Mouse (Mus musculus) lung, embryonic 16.5 days (tissue): ENCODE measurements around the gene Irf1. TPM values are rescaled to one million over a fixed set of nuclear protein-coding genes. Genes with fewer than 3 reads are reported as not detected.
A peak's percentile ranks its signal among the peaks of the same experiment; 100 is the strongest.

Source experiments
- ATAC-seq: fragments of 200-750 bp; cut with Nextera tagmentation; 2 replicates; pipeline ENCODE4 v1.8.0; 2017; ENCODE audit warnings: low read depth, mild to moderate bottlenecking, moderate library complexity
- H3K27ac ChIP-seq: fragments of 300-500 bp; sonication (generic); 2 replicates; pipeline ENCODE4 v1.5.1; 2014; ENCODE audit warnings: mild to moderate bottlenecking, control low read depth, low read length
- H3K27me3 ChIP-seq: fragments of 300-500 bp; sonication (generic); 2 replicates; pipeline ENCODE4 v1.6.1; 2014; ENCODE audit warnings: low read depth, low read length, mixed read lengths; ENCODE audit not compliant: control insufficient read depth, insufficient read depth
- H3K36me3 ChIP-seq: fragments of 300-500 bp; sonication (generic); 2 replicates; pipeline ENCODE4 v1.6.1; 2014; ENCODE audit warnings: low read length; ENCODE audit not compliant: control insufficient read depth, insufficient read depth
- H3K4me1 ChIP-seq: fragments of 300-500 bp; sonication (generic); replicated peaks from 2 replicates; pipeline ENCODE4 v1.6.1; 2014; ENCODE audit warnings: low read length, mixed read lengths; ENCODE audit not compliant: control insufficient read depth, insufficient read depth
- H3K4me2 ChIP-seq: fragments of 300-500 bp; sonication (generic); 2 replicates; pipeline ENCODE4 v1.6.1; 2014; ENCODE audit warnings: low read depth, low read length, control low read depth
- H3K4me3 ChIP-seq: fragments of 300-500 bp; sonication (generic); 2 replicates; pipeline ENCODE4 v1.5.1; 2014; ENCODE audit warnings: mild to moderate bottlenecking, low read length, control low read depth
- H3K9ac ChIP-seq: fragments of 300-500 bp; sonication (generic); 2 replicates; pipeline ENCODE4 v1.6.1; 2014; ENCODE audit warnings: low read length, control low read depth
- H3K9me3 ChIP-seq: fragments of 300-500 bp; sonication (generic); 2 replicates; pipeline ENCODE4 v1.6.1; 2016; ENCODE audit warnings: low read length; ENCODE audit not compliant: control insufficient read depth
- WGBS: fragments of 180-500 bp; shearing (Covaris S2); extraction: QIAGEN DNeasy Blood & Tissue Kit; methylation state at CpG from one replicate; pipeline ENCODE4 v1.1.7; 2014; 5-methylcytosine and 5-hydroxymethylcytosine counted together
- polyA plus RNA-seq: library from polyadenylated mRNA; unstranded; fragments of >200 nt; fragmentation: Nextera tagmentation; extraction: Ambion mirVana; gene quantifications from 2 replicates; pipeline ENCODE4 v1.2.1, GENCODE M21; 2015

The Irf1 gene
- 29.7 and 33.9 TPM in 2 replicates for polyA plus RNA-seq

DNA sequence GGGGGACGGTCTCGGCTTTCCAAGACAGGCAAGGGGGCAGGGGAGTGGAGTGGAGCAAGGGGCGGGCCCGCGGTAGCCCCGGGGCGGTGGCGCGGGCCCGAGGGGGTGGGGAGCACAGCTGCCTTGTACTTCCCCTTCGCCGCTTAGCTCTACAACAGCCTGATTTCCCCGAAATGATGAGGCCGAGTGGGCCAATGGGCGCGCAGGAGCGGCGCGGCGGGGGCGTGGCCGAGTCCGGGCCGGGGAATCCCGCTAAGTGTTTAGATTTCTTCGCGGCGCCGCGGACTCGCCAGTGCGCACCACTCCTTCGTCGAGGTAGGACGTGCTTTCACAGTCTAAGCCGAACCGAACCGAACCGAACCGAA is at the start of gene Irf1:
Gene Irf1, plus strand, starts transcription at position 255 of the 365 bp plus-strand sequence.
- peak within 1 kb of the TSS; percentile 61 for H3K4me2 ChIP-seq
- peak within 1 kb of the TSS; percentile 83 for H3K4me3 ChIP-seq
- peaks cover 2% of the 10 kb centered on the region; the same call in 1 of the 2 replicates for H3K36me3 ChIP-seq
- H3K4me1 ChIP-seq: peaks cover 14% of the 10 kb centered on the region
- peak within 1 kb of the TSS; percentile 88 for H3K27ac ChIP-seq
- ATAC-seq: peak; percentile 96
- H3K9ac ChIP-seq: peak within 1 kb of the TSS; percentile 86
- H3K9me3 ChIP-seq: no peaks in the 10 kb centered on the region
- WGBS: under 1% methylated on average over 39 of the region's 40 CpGs
- H3K27me3 ChIP-seq: no peaks in the 10 kb centered on the region

DNA sequence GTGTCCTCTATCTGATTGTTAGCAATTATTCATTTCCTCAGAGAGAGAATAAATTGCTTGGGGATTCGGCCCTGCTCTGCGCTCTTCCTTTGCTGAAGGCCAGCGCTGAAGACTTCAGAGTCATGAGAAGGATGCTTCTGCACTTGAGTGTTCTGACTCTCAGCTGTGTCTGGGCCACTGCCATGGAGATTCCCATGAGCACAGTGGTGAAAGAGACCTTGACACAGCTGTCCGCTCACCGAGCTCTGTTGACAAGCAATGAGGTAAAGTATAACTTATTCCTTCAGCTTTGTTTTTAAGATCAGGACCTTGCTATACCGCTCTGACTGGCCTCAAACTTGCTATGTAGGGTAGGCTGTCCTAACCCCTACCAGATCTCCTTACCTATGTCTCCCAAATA is 49.1 kb upstream of the Irf1 start, which contains the start of gene Il5:
Gene Il5, plus strand, starts transcription at position 80 of the 400 bp plus-strand sequence.
- no peak within 1 kb of the TSS for H3K4me3 ChIP-seq
- WGBS: 75% methylated on average over 6 of the region's 6 CpGs
- no peaks in the 10 kb centered on the region for H3K36me3 ChIP-seq
- no peaks in the 10 kb centered on the region for H3K27me3 ChIP-seq
- no peaks in the 10 kb centered on the region for H3K9me3 ChIP-seq
- ATAC-seq: no peak
- H3K9ac ChIP-seq: no peak within 1 kb of the TSS
- no peaks in the 10 kb centered on the region for H3K4me1 ChIP-seq
- no peak within 1 kb of the TSS for H3K27ac ChIP-seq
- H3K4me2 ChIP-seq: no peak within 1 kb of the TSS

- no peaks in the 10 kb centered on the region for H3K36me3 ChIP-seq
- ATAC-seq: no peak
- no peak overlapping the region for H3K9ac ChIP-seq
- 94% methylated on average over 7 of the region's 7 CpGs for WGBS
- H3K4me3 ChIP-seq: no peak overlapping the region
- no peaks in the 10 kb centered on the region for H3K9me3 ChIP-seq
- H3K27me3 ChIP-seq: no peaks in the 10 kb centered on the region
- H3K27ac ChIP-seq: no peak overlapping the region
- no peaks in the 10 kb centered on the region for H3K4me1 ChIP-seq
- no peak overlapping the region for H3K4me2 ChIP-seq
Measured at GRCm38 (mm10) chr11:53731457-53731856, 38.4 kb upstream of the Irf1 start.

- 82% methylated on average over 8 of the region's 8 CpGs for WGBS
- Histone ChIP-seq H3K9ac (no peak overlapping the region), H3K36me3 (no peaks in the 10 kb centered on the region), H3K27ac (no peak overlapping the region), H3K9me3 (no peaks in the 10 kb centered on the region), H3K27me3 (no peaks in the 10 kb centered on the region), H3K4me3 (no peak overlapping the region), H3K4me2 (no peak overlapping the region), H3K4me1 (no peaks in the 10 kb centered on the region)
- no peak for ATAC-seq
Measured at GRCm38 (mm10) chr11:53732244-53732643, 37.6 kb upstream of the Irf1 start.

DNA sequence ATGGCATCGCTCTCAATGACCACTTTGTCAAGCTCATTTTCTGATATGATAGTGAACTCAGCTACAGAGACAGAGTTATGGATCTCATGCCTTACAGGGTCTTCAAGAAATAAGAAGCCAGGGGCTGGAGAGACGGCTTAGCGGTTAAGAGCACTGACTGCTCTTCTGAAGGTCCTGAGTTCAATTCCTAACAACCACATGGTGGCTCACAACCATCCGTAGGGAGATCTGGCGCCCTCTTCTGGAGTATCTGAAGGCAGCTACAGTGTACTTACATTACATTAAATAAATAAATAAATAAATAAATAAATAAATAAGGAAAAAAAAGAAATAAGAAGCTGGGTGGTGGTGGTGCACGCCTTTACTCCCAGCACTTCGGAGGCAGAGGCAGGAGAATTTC is 36.0 kb upstream of the Irf1 start:
- no peaks in the 10 kb centered on the region for H3K4me1 ChIP-seq
- WGBS: 86% methylated on average over 7 of the region's 7 CpGs
- H3K9me3 ChIP-seq: no peaks in the 10 kb centered on the region
- no peak overlapping the region for H3K4me2 ChIP-seq
- ATAC-seq: no peak
- no peak overlapping the region for H3K9ac ChIP-seq
- H3K36me3 ChIP-seq: no peaks in the 10 kb centered on the region
- H3K4me3 ChIP-seq: no peak overlapping the region
- H3K27ac ChIP-seq: no peak overlapping the region
- no peaks in the 10 kb centered on the region for H3K27me3 ChIP-seq

DNA sequence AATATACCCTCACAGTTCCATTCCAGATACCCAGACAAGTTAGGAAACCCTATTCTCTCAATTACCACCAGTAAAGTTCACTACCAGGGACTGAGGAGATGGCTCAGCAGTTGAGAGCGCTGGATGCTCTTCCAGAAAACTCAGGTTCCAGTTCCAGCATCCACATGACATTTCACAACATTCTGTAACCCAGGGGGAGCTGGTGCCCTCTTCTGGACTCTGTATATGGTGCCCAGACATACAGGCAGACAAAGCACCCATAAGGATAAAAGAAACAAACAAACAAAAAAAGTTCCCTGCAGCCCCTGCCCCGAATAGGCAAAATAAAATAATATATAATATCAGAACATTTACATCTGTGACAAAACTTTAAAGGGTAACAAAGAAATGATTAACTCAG is 35.4 kb upstream of the Irf1 start:
- Histone ChIP-seq H3K9me3 (no peaks in the 10 kb centered on the region), H3K4me2 (no peak overlapping the region), H3K27ac (no peak overlapping the region), H3K27me3 (no peaks in the 10 kb centered on the region), H3K4me1 (no peaks in the 10 kb centered on the region), H3K36me3 (no peaks in the 10 kb centered on the region), H3K9ac (no peak overlapping the region), H3K4me3 (no peak overlapping the region)
- no peak for ATAC-seq
- 72% methylated on average over 2 of the region's 2 CpGs for WGBS

- 57% methylated on average over 18 of the region's 18 CpGs for WGBS
- H3K4me3 ChIP-seq: no peak overlapping the region
- ATAC-seq: no peak
- H3K27ac ChIP-seq: no peak overlapping the region
- H3K4me2 ChIP-seq: peak overlapping the region; percentile 53; the same call in 1 of the 2 replicates
- H3K36me3 ChIP-seq: no peaks in the 10 kb centered on the region
- H3K9ac ChIP-seq: no peak overlapping the region
- H3K9me3 ChIP-seq: no peaks in the 10 kb centered on the region
- H3K27me3 ChIP-seq: no peaks in the 10 kb centered on the region
- H3K4me1 ChIP-seq: no peaks in the 10 kb centered on the region
Measured at GRCm38 (mm10) chr11:53734970-53735681, 34.7 kb upstream of the Irf1 start.

DNA sequence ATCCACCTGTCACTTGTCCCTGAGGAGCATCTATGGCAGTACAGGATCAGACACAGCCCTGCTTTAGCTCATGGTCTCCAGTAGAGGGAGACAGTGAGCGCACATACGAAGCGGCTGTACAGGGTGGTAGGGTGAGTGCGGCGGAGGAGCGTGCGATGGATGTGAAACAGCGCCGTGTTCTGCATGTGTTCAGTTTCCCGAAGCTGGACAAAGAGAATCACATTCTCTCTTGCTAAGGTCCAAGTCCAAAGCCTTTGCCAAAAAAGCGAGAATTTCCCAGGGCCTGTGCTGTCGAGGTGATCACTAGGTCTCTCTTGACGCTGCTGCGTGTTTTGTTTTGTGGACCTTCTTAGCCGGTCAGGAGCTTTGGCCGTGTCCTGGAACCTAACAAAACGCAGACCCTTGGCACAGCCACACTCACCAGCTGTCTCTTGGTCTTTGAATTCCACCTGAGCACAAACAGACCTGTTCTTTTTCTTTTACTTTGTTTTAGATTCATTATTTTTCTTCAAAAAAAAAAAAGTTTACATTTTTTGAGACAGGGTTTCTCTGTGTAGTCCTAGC is 34.0 kb upstream of the Irf1 start:
- Histone ChIP-seq H3K4me1 (no peaks in the 10 kb centered on the region), H3K4me2 (peak overlapping the region; percentile 53), H3K9ac (no peak overlapping the region), H3K27ac (no peak overlapping the region), H3K27me3 (no peaks in the 10 kb centered on the region), H3K36me3 (no peaks in the 10 kb centered on the region), H3K4me3 (peak overlapping the region; percentile 20), H3K9me3 (no peaks in the 10 kb centered on the region)
- WGBS: 20% methylated on average over 17 of the region's 17 CpGs
- peak; percentile 76 for ATAC-seq

DNA sequence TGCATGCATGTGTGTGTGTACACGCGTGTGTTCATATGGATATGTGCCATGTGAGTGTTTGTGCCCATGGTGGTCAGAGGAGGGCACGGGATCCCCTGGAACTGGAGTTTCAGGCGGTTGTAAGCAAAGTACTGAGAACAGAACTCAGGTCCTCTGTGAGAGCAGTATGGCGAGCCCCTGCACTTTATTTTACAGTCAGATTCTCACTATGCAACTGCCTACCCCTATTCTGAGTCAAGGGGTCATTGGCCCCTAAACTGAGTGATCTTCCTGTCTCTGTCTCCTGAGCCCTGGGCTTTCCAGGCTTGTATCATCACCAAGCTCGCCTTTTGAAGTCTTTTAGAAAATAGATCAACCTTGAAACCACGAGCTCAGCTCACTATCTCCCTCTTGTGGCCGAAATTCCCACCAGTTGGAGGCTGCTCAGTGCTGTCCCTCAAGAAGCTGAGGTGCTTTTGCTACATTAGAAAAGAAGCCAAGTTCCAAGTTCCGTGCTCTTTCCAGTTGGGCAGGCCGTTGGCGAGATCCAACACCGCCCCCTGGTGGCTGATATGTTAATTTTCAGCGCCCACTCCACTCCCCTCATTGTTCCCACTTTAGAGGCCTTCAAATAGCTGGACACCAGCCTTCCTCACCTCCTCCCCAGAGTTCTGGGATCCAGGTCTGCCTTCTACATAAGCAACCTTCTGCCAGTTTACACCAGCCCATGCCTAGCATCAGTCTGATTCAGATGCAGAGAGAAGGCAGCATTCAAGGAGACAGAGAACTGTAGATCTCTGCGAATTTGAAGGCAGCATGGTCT is 32.8 kb upstream of the Irf1 start:
- Histone ChIP-seq H3K4me1 (no peaks in the 10 kb centered on the region), H3K27ac (peak overlapping the region; percentile 37), H3K9me3 (no peaks in the 10 kb centered on the region), H3K4me3 (no peak overlapping the region), H3K9ac (no peak overlapping the region), H3K27me3 (no peaks in the 10 kb centered on the region), H3K4me2 (no peak overlapping the region), H3K36me3 (no peaks in the 10 kb centered on the region)
- peak; percentile 89 for ATAC-seq
- 48% methylated on average over 14 of the region's 14 CpGs for WGBS
